Mouse (Mus musculus): ENCODE results near the gene Slco2a1. TPM values are rescaled to one million over a fixed set of nuclear protein-coding genes. Genes with fewer than 3 reads are reported as not detected.

The Slco2a1 gene
- polyA plus RNA-seq, 1 experiment: 9.1 TPM

- no peak overlapping the region for H3K27ac ChIP-seq (ENCODE audit: insufficient read depth, low read length)
- no peak overlapping the region for H3K4me3 ChIP-seq (ENCODE audit: insufficient read depth, low read length)
- H3K4me1 ChIP-seq (ENCODE audit: control insufficient read depth, insufficient read depth, low read length): peaks cover 9% of the 10 kb centered on the region; the same call in 1 of the 2 replicates
- TF ChIP-seq POLR2A (IDR thresholded peaks at IDR 0.05; ENCODE audit: low read depth, low read length) (no peak), CTCF (IDR thresholded peaks at IDR 0.05; ENCODE audit: borderline replicate concordance, insufficient read depth, low read length) (no peak)
Measured at GRCm38 (mm10) chr9:103000384-103000783, 11.9 kb downstream of the Slco2a1 start.

- H3K4me1 ChIP-seq (ENCODE audit: control insufficient read depth, insufficient read depth, low read length): peaks cover 9% of the 10 kb centered on the region; the same call in 1 of the 2 replicates
- H3K4me3 ChIP-seq (ENCODE audit: insufficient read depth, low read length): no peak overlapping the region
- no peak overlapping the region for H3K27ac ChIP-seq (ENCODE audit: insufficient read depth, low read length)
- no peak for TF ChIP-seq CTCF (IDR thresholded peaks at IDR 0.05; ENCODE audit: borderline replicate concordance, insufficient read depth, low read length)
- TF ChIP-seq POLR2A (IDR thresholded peaks at IDR 0.05; ENCODE audit: low read depth, low read length): no peak
Measured at GRCm38 (mm10) chr9:103004343-103004742, 15.8 kb downstream of the Slco2a1 start.

- no peak overlapping the region for H3K27ac ChIP-seq (ENCODE audit: insufficient read depth, low read length)
- H3K4me3 ChIP-seq (ENCODE audit: insufficient read depth, low read length): 0 out of 2 replicates have a peak overlapping the region, but pooled peaks have one; percentile 38
- TF ChIP-seq CTCF (IDR thresholded peaks at IDR 0.05; ENCODE audit: borderline replicate concordance, insufficient read depth, low read length) (no peak), POLR2A (IDR thresholded peaks at IDR 0.05; ENCODE audit: low read depth, low read length) (no peak)
- H3K4me1 ChIP-seq (ENCODE audit: control insufficient read depth, insufficient read depth, low read length): 0 out of 2 replicates have a peak, but pooled peaks cover 5% of the 10 kb centered on the region
Measured at GRCm38 (mm10) chr9:103007699-103008078, 19.2 kb downstream of the Slco2a1 start.

- Histone ChIP-seq H3K4me3 (ENCODE audit: insufficient read depth, low read length) (peak overlapping the region; percentile 38), H3K27ac (ENCODE audit: insufficient read depth, low read length) (no peak overlapping the region), H3K4me1 (ENCODE audit: control insufficient read depth, insufficient read depth, low read length) (0 out of 2 replicates have a peak, but pooled peaks cover 5% of the 10 kb centered on the region)
- TF ChIP-seq CTCF (IDR thresholded peaks at IDR 0.05; ENCODE audit: borderline replicate concordance, insufficient read depth, low read length): no peak
- 0 out of 2 replicates have a peak, but pooled peaks have one; percentile 39 for TF ChIP-seq POLR2A (IDR thresholded peaks at IDR 0.05; ENCODE audit: low read depth, low read length)
Measured at GRCm38 (mm10) chr9:103008079-103008855, 19.8 kb downstream of the Slco2a1 start.

GRCm38 (mm10) chr9:103010161-103010560 is 21.6 kb downstream of the Slco2a1 start:
- TF ChIP-seq POLR2A (IDR thresholded peaks at IDR 0.05; ENCODE audit: low read depth, low read length): no peak
- TF ChIP-seq CTCF (IDR thresholded peaks at IDR 0.05; ENCODE audit: borderline replicate concordance, insufficient read depth, low read length): no peak

GRCm38 (mm10) chr9:103013366-103013765 is 24.9 kb downstream of the Slco2a1 start:
- no peak overlapping the region for H3K4me3 ChIP-seq (ENCODE audit: insufficient read depth, low read length)
- TF ChIP-seq CTCF (IDR thresholded peaks at IDR 0.05; ENCODE audit: borderline replicate concordance, insufficient read depth, low read length): 0 out of 2 replicates have a peak, but pooled peaks have one; percentile 27
- no peak for TF ChIP-seq POLR2A (IDR thresholded peaks at IDR 0.05; ENCODE audit: low read depth, low read length)
- H3K27ac ChIP-seq (ENCODE audit: insufficient read depth, low read length): no peak overlapping the region
- no peaks in the 10 kb centered on the region for H3K4me1 ChIP-seq (ENCODE audit: control insufficient read depth, insufficient read depth, low read length)

More at GRCm38 (mm10) chr9:103010161-103010560, 21.6 kb downstream of the Slco2a1 start:
- H3K27ac ChIP-seq (ENCODE audit: insufficient read depth, low read length): no peak overlapping the region
- no peaks in the 10 kb centered on the region for H3K4me1 ChIP-seq (ENCODE audit: control insufficient read depth, insufficient read depth, low read length)
- H3K4me3 ChIP-seq (ENCODE audit: insufficient read depth, low read length): no peak overlapping the region

- no peak for TF ChIP-seq CTCF (IDR thresholded peaks at IDR 0.05; ENCODE audit: borderline replicate concordance, insufficient read depth, low read length)
- no peak for TF ChIP-seq POLR2A (IDR thresholded peaks at IDR 0.05; ENCODE audit: low read depth, low read length)
- Histone ChIP-seq H3K27ac (ENCODE audit: insufficient read depth, low read length) (no peak overlapping the region), H3K4me1 (ENCODE audit: control insufficient read depth, insufficient read depth, low read length) (no peaks in the 10 kb centered on the region)
Measured at GRCm38 (mm10) chr9:103014686-103015085, 26.2 kb downstream of the Slco2a1 start.

GRCm38 (mm10) chr9:103024116-103024515 is 35.6 kb downstream of the Slco2a1 start:
- no peak overlapping the region for H3K4me3 ChIP-seq (ENCODE audit: insufficient read depth, low read length)
- no peaks in the 10 kb centered on the region for H3K4me1 ChIP-seq (ENCODE audit: control insufficient read depth, insufficient read depth, low read length)
- no peak overlapping the region for H3K27ac ChIP-seq (ENCODE audit: insufficient read depth, low read length)
- no peak for TF ChIP-seq POLR2A (IDR thresholded peaks at IDR 0.05; ENCODE audit: low read depth, low read length)
- no peak for TF ChIP-seq CTCF (IDR thresholded peaks at IDR 0.05; ENCODE audit: borderline replicate concordance, insufficient read depth, low read length)

More at GRCm38 (mm10) chr9:103014686-103015085, 26.2 kb downstream of the Slco2a1 start:
- no peak overlapping the region for H3K4me3 ChIP-seq (ENCODE audit: insufficient read depth, low read length)

- H3K4me1 ChIP-seq (ENCODE audit: control insufficient read depth, insufficient read depth, low read length): no peaks in the 10 kb centered on the region
- H3K4me3 ChIP-seq (ENCODE audit: insufficient read depth, low read length): no peak overlapping the region
- H3K27ac ChIP-seq (ENCODE audit: insufficient read depth, low read length): no peak overlapping the region
- no peak for TF ChIP-seq POLR2A (IDR thresholded peaks at IDR 0.05; ENCODE audit: low read depth, low read length)
- TF ChIP-seq CTCF (IDR thresholded peaks at IDR 0.05; ENCODE audit: borderline replicate concordance, insufficient read depth, low read length): no peak
Measured at GRCm38 (mm10) chr9:103027150-103027889, 38.8 kb downstream of the Slco2a1 start.
